Mouse (Mus musculus) limb, embryonic 12.5 days (tissue): ENCODE results near the gene Lcp2. TPM values are rescaled to one million over a fixed set of nuclear protein-coding genes. Genes with fewer than 3 reads are reported as not detected.
"Not testable (repeated sequence)": the region's sequence is repeated elsewhere in the genome, so short reads cannot be mapped to it uniquely, and the experiment has no call there.

Source experiments
- ATAC-seq: fragments of 200-750 bp; cut with Nextera tagmentation; 2 replicates; pipeline ENCODE4 v1.8.0; 2017; ENCODE audit warnings: low read depth, moderate TSS enrichment; ENCODE audit not compliant: insufficient number of reproducible peaks, insufficient read depth, low FRiP score, low TSS enrichment
- H3K27ac ChIP-seq: fragments of 300-500 bp; sonication (generic); 2 replicates; pipeline ENCODE4 v1.5.1; 2016; ENCODE audit warnings: mild to moderate bottlenecking, moderate library complexity
- H3K27me3 ChIP-seq: fragments of 300-500 bp; sonication (generic); 2 replicates; pipeline ENCODE4 v1.6.1; 2016; ENCODE audit warnings: mild to moderate bottlenecking, moderate library complexity
- H3K36me3 ChIP-seq: fragments of 300-500 bp; sonication (generic); 2 replicates; pipeline ENCODE4 v1.6.1; 2016; ENCODE audit warnings: mild to moderate bottlenecking, moderate library complexity
- H3K4me1 ChIP-seq: fragments of 300-500 bp; sonication (generic); replicated peaks from 2 replicates; pipeline ENCODE4 v1.6.1; 2016
- H3K4me2 ChIP-seq: fragments of 300-500 bp; sonication (generic); 2 replicates; pipeline ENCODE4 v1.6.1; 2016; ENCODE audit warnings: mild to moderate bottlenecking, moderate library complexity
- H3K4me3 ChIP-seq: fragments of 300-500 bp; sonication (generic); replicated peaks from 2 replicates; pipeline ENCODE4 v1.5.1; 2016; ENCODE audit warnings: mild to moderate bottlenecking
- H3K9ac ChIP-seq: fragments of 300-500 bp; sonication (generic); replicated peaks from 2 replicates; pipeline ENCODE4 v1.6.1; 2016; ENCODE audit warnings: mild to moderate bottlenecking, moderate library complexity
- H3K9me3 ChIP-seq: fragments of 300-500 bp; sonication (generic); 2 replicates; pipeline ENCODE4 v1.6.1; 2016; ENCODE audit warnings: mild to moderate bottlenecking, moderate library complexity
- WGBS: fragments of 180-500 bp; shearing (Covaris S2); methylation state at CpG from one replicate; pipeline ENCODE4 v1.1.7; 2016; 5-methylcytosine and 5-hydroxymethylcytosine counted together
- polyA plus RNA-seq: library from polyadenylated mRNA; unstranded; fragments of >200 nt; fragmentation: Nextera tagmentation; extraction: Ambion mirVana; gene quantifications from 2 replicates; pipeline ENCODE4 v1.2.1, GENCODE M21; 2016

Lcp2 gene
- polyA plus RNA-seq, 1 experiment from 2014 or later, result 1.3 TPM

GRCm38 (mm10) chr11:34125727-34126126 is 79.0 kb downstream of the Lcp2 start:
- H3K9ac ChIP-seq, result not testable (repeated sequence)

GRCm38 (mm10) chr11:34128412-34128811 is 81.7 kb downstream of the Lcp2 start:
- Histone ChIP-seq H3K27me3 (0 out of 2 replicates have a peak, but pooled peaks cover 4% of the 10 kb centered on the region), H3K9ac (no peak overlapping the region), H3K4me3 (no peak overlapping the region), H3K4me2 (no peak overlapping the region), H3K4me1 (peaks cover 10% of the 10 kb centered on the region; the same call in 1 of the 2 replicates), H3K27ac (no peak overlapping the region), H3K9me3 (no peaks in the 10 kb centered on the region), H3K36me3 (no peaks in the 10 kb centered on the region)
- 65% methylated on average over 2 of the region's 2 CpGs for WGBS
- ATAC-seq, result no peak

More at GRCm38 (mm10) chr11:34125727-34126126, 79.0 kb downstream of the Lcp2 start:
- not testable (repeated sequence) for H3K27me3 ChIP-seq, ATAC-seq, H3K27ac ChIP-seq, H3K4me2 ChIP-seq, H3K4me1 ChIP-seq, H3K9me3 ChIP-seq, H3K36me3 ChIP-seq, H3K4me3 ChIP-seq
- WGBS, result 79% methylated on average over 3 of the region's 3 CpGs

GRCm38 (mm10) chr11:34139296-34139695 is 92.6 kb downstream of the Lcp2 start:
- 93% methylated on average over 8 of the region's 8 CpGs for WGBS
- Histone ChIP-seq H3K36me3 (no peaks in the 10 kb centered on the region), H3K4me1 (no peaks in the 10 kb centered on the region), H3K27me3 (no peaks in the 10 kb centered on the region), H3K4me2 (no peak overlapping the region), H3K9ac (no peak overlapping the region), H3K4me3 (no peak overlapping the region), H3K9me3 (no peaks in the 10 kb centered on the region), H3K27ac (no peak overlapping the region)
- no peak for ATAC-seq

Other genes with a start within 250 kb of the Lcp2 start
- 0.13 and 0.15 TPM in 2 replicates for gene Kcnmb1, start 83.9 kb upstream of the Lcp2 start, polyA plus RNA-seq
- 2.4 and 2.8 TPM in 2 replicates for gene Kcnip1, start 53.8 kb upstream of the Lcp2 start, polyA plus RNA-seq
- not detected in 2 replicates for gene 4930469K13Rik, start 51.6 kb downstream of the Lcp2 start, polyA plus RNA-seq
- gene Foxi1, start 161.2 kb downstream of the Lcp2 start, polyA plus RNA-seq, result not detected in 2 replicates